Mouse (Mus musculus) megakaryocyte, embryonic 14.5 days (primary cell): Measurements from ENCODE around the gene Stpg4. TPM values are rescaled to one million over a fixed set of nuclear protein-coding genes. Genes with fewer than 3 reads are reported as not detected.

Experiments used
- H3K27me3 ChIP-seq: replicated peaks from 2 replicates; pipeline ENCODE3; 2012; ENCODE audit warnings: inconsistent platforms
- H3K36me3 ChIP-seq: replicated peaks from 2 replicates; pipeline ENCODE3; 2012; ENCODE audit warnings: low read length, inconsistent platforms, mixed read lengths
- H3K4me1 ChIP-seq: 2 replicates; pipeline ENCODE4 v1.6.1; 2012; ENCODE audit warnings: inconsistent platforms
- H3K4me3 ChIP-seq: replicated peaks from 2 replicates; pipeline ENCODE3; 2012; ENCODE audit warnings: moderate library complexity, mild to moderate bottlenecking, inconsistent platforms
- H3K9me3 ChIP-seq: 2 replicates; pipeline ENCODE4 v1.6.1; 2012; ENCODE audit warnings: inconsistent platforms
- FLI1 ChIP-seq: IDR thresholded peaks from 2 replicates; pipeline ENCODE4 v1.6.1; 2012; ENCODE audit warnings: low read length, inconsistent platforms, mixed read lengths
- GATA1 ChIP-seq: IDR thresholded peaks from 3 replicates; pipeline ENCODE4 v1.6.1; 2012; ENCODE audit warnings: mixed read lengths, low read length, inconsistent platforms, borderline replicate concordance
- polyA plus RNA-seq: library from polyadenylated mRNA; stranded (reverse); fragments of >175 nt; gene quantifications from 2 replicates; pipeline ENCODE4 v1.2.3, GENCODE M21; 2012; ENCODE audit warnings: low replicate concordance; ENCODE audit not compliant: insufficient read depth

Gene Stpg4
- polyA plus RNA-seq, 1 experiment: not detected

DNA sequence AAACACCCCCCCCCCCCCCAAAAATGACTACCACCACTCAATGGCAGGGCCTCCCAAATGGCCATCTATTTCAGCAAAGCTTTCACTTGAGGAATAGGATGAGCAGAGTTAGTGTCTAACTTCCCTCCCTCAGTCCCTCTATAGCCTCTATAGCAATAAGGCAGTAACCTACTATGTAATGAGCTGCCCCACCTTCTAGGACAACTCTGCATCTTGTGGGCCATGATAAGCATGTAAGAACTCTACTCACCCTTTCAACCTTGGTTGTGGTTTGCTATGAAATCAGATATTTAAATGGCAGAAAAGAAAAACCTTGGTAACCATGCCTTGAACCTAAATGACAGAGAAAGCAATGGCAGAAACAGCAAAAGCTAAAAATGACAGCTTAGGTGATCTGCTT is 4.8 kb upstream of the Stpg4 start:
- no peak for TF ChIP-seq FLI1
- no peak for TF ChIP-seq GATA1
- no peaks in the 10 kb centered on the region for H3K27me3 ChIP-seq
- 0 out of 2 replicates have a peak, but pooled peaks cover 3% of the 10 kb centered on the region for H3K9me3 ChIP-seq
- no peak overlapping the region for H3K4me3 ChIP-seq
- peaks cover 11% of the 10 kb centered on the region for H3K4me1 ChIP-seq
- H3K36me3 ChIP-seq: peaks cover 82% of the 10 kb centered on the region

DNA sequence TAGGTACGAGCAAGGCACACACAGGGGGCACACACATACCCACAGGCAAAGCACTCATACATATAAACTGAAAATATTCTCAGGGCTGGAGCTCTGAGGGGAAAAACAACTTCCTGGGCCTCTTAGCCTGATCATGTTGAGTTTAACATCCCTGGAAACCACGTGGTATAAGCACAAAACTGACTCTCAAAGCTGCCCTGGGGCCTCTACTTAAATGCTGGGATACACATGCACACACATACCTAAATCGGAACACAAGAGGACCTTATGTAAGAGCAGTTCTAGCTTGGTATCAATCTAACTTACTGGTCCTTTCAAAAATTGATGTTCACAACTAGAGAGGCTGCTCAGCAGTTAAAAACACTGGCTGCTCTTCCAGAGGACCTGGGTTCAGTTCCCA is 1.9 kb upstream of the Stpg4 start:
- Histone ChIP-seq H3K9me3 (peaks cover 8% of the 10 kb centered on the region; the same call in 1 of the 2 replicates), H3K4me3 (no peak overlapping the region), H3K4me1 (peaks cover 4% of the 10 kb centered on the region; the same call in 1 of the 2 replicates), H3K27me3 (no peaks in the 10 kb centered on the region), H3K36me3 (peaks cover 61% of the 10 kb centered on the region)
- TF ChIP-seq GATA1 (no peak), FLI1 (no peak)

DNA sequence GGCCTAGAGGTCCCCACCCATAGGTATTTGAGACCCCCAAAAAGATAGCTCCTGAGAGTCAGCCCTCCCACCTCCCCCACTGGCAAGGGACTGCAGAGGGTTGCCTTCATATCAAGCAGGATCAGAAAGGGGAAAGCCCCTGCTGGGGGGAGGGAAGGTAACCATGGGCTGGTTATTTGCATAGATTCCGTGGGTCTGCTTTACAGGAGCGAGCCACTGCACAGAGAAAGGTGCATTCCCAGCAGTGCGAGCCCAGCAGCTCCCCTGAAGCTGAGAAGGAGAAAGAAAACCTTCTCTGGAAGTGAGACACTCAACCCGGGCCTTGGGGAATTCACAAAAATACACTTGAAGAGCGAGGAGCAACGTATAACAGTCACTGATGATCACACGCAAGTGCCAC is 9.5 kb downstream of the Stpg4 start:
- Histone ChIP-seq H3K9me3 (no peaks in the 10 kb centered on the region), H3K4me3 (no peak overlapping the region)

GRCm38 (mm10) chr17:87406646-87407045 is 20.9 kb downstream of the Stpg4 start:
- no peaks in the 10 kb centered on the region for H3K4me1 ChIP-seq
- peaks cover 4% of the 10 kb centered on the region for H3K27me3 ChIP-seq
- H3K36me3 ChIP-seq: no peaks in the 10 kb centered on the region
- H3K9me3 ChIP-seq: peaks cover 6% of the 10 kb centered on the region
- TF ChIP-seq GATA1 (no peak), FLI1 (no peak)
- H3K4me3 ChIP-seq: no peak overlapping the region

More for the DNA sequence above, 9.5 kb downstream of the Stpg4 start:
- H3K36me3 ChIP-seq: no peaks in the 10 kb centered on the region
- H3K4me1 ChIP-seq: no peaks in the 10 kb centered on the region
- TF ChIP-seq FLI1 (no peak), GATA1 (no peak)
- peaks cover 20% of the 10 kb centered on the region for H3K27me3 ChIP-seq

DNA sequence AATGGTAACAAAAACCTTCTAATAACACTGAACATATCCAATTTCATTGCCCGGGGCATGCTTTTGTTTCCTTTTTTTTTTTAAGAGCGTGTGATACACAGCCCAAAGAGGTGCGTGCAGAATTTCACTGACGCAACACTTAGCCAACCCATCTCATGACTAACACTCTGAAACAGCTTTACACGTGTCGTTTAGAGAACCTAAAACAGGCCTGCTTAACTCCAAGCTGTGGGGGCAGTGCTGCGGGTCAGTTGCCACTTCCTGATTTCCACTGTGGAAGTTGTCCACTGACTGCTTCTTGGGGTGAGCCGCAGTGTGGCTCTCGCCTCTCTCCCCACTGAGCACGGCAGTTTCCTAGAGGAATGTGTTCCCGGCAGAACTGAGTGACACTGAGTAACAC is 22.0 kb downstream of the Stpg4 start:
- Histone ChIP-seq H3K36me3 (no peaks in the 10 kb centered on the region), H3K27me3 (peaks cover 8% of the 10 kb centered on the region), H3K4me1 (no peaks in the 10 kb centered on the region), H3K4me3 (no peak overlapping the region), H3K9me3 (peaks cover 6% of the 10 kb centered on the region)
- TF ChIP-seq FLI1 (no peak), GATA1 (no peak)

- Histone ChIP-seq H3K36me3 (no peaks in the 10 kb centered on the region), H3K9me3 (peaks cover 6% of the 10 kb centered on the region), H3K4me1 (no peaks in the 10 kb centered on the region), H3K4me3 (no peak overlapping the region), H3K27me3 (peaks cover 9% of the 10 kb centered on the region)
- TF ChIP-seq FLI1 (no peak), GATA1 (no peak)
These were observed 24.1 kb downstream of the Stpg4 start for GRCm38 (mm10) chr17:87403462-87403861.

- TF ChIP-seq GATA1 (no peak), FLI1 (no peak)
- Histone ChIP-seq H3K9me3 (peaks cover 6% of the 10 kb centered on the region), H3K4me3 (no peak overlapping the region), H3K27me3 (peaks cover 12% of the 10 kb centered on the region), H3K4me1 (no peaks in the 10 kb centered on the region), H3K36me3 (no peaks in the 10 kb centered on the region)
These were observed 25.1 kb downstream of the Stpg4 start for GRCm38 (mm10) chr17:87402444-87402843.

DNA sequence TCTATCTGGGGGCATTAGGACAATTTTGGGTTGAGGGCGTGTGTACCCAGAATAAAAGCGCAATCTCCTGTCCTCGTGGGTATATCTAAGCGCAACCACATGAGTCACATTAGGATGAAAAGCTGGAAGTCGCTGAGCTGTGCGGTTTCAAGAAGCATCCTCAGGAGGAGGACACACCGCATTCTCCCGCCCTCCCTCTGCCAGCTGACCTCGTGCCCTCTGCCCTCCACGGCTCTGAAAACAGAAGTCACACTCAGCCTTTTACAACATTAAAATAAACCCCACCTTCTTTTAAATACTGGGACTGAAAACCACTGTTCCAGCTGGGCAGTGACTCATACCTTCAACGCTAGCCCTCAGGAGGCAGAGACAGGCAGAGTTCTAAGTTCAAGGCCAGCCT is 30.5 kb downstream of the Stpg4 start:
- Histone ChIP-seq H3K4me1 (peaks cover 6% of the 10 kb centered on the region; the same call in 1 of the 2 replicates), H3K9me3 (peaks cover 10% of the 10 kb centered on the region), H3K36me3 (no peaks in the 10 kb centered on the region), H3K4me3 (no peak overlapping the region), H3K27me3 (peaks cover 29% of the 10 kb centered on the region)
- TF ChIP-seq FLI1: no peak
- TF ChIP-seq GATA1: no peak

DNA sequence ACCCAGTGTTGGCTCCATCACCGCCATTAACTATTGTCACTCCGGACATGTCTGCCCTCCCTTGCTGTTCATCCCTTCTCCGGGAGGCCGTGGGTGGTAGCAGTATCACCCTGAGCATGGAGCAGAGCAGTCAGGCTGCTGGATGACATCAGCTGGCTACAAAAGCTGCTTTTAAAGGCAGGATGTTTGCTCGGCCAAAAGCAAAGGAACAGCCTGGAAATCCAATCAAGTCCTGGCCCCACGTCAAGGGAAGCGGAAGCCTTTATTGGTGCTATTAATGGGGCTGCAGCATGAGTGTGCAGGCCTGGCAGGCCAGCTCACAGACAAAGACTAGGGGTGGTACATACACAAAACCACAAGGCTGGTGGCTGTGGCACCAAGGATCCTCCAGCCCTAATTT is 36.3 kb downstream of the Stpg4 start:
- TF ChIP-seq GATA1: no peak
- no peak for TF ChIP-seq FLI1

GRCm38 (mm10) chr17:87387068-87387467 is 40.5 kb downstream of the Stpg4 start:
- no peaks in the 10 kb centered on the region for H3K9me3 ChIP-seq
- no peak for TF ChIP-seq GATA1
- no peak for TF ChIP-seq FLI1
- peaks cover 7% of the 10 kb centered on the region for H3K36me3 ChIP-seq
- H3K4me1 ChIP-seq: peaks cover 10% of the 10 kb centered on the region
- H3K27me3 ChIP-seq: peaks cover 37% of the 10 kb centered on the region
- no peak overlapping the region for H3K4me3 ChIP-seq

More for the DNA sequence above, 36.3 kb downstream of the Stpg4 start:
- Histone ChIP-seq H3K9me3 (peaks cover 9% of the 10 kb centered on the region), H3K4me3 (peak overlapping the region; percentile 53), H3K4me1 (peaks cover 14% of the 10 kb centered on the region), H3K36me3 (no peaks in the 10 kb centered on the region), H3K27me3 (peaks cover 38% of the 10 kb centered on the region)

- Histone ChIP-seq H3K36me3 (peaks cover 17% of the 10 kb centered on the region), H3K4me3 (no peak overlapping the region), H3K4me1 (peaks cover 8% of the 10 kb centered on the region; the same call in 1 of the 2 replicates), H3K27me3 (peaks cover 33% of the 10 kb centered on the region), H3K9me3 (no peaks in the 10 kb centered on the region)
- no peak for TF ChIP-seq GATA1
- TF ChIP-seq FLI1: no peak
These were observed 41.7 kb downstream of the Stpg4 start for GRCm38 (mm10) chr17:87385835-87386234.
